Mouse (Mus musculus) mesoderm, embryonic 11.5 days (tissue): ENCODE results near the gene Fam196b.
A peak's percentile ranks its signal among the peaks of the same experiment; 100 is the strongest.

Experiments
- DNase-seq: peaks from one replicate; pipeline ENCODE4 v3.0.0-alpha.2; 2012; ENCODE audit warnings: low read depth, low spot score

Fam196b gene

DNA sequence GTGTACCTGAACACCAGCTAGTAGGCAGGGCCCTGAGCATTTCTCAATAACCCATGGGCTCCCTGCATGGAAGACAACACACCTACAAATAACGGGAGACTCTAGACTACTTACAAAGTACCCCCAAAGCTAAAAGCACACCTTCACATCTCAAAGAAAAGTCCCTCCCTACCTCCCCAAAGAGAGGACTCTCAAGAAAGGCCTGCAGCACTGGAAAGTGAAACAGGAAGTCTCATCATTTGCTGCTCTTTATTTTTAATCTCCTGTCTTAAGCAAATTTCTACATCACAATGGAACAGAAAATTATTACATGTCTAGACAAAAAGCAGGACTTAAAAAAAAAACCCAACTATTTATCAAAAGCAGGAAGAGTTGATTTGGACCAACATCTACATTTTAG lies 90.7 kb downstream of the Fam196b start:
- DNase-seq, result no peak

GRCm38 (mm10) chr11:34406309-34406708 lies 91.7 kb downstream of the Fam196b start:
- DNase-seq, result peak; percentile 23

GRCm38 (mm10) chr11:34406850-34407249 lies 92.2 kb downstream of the Fam196b start:
- DNase-seq, result no peak

DNA sequence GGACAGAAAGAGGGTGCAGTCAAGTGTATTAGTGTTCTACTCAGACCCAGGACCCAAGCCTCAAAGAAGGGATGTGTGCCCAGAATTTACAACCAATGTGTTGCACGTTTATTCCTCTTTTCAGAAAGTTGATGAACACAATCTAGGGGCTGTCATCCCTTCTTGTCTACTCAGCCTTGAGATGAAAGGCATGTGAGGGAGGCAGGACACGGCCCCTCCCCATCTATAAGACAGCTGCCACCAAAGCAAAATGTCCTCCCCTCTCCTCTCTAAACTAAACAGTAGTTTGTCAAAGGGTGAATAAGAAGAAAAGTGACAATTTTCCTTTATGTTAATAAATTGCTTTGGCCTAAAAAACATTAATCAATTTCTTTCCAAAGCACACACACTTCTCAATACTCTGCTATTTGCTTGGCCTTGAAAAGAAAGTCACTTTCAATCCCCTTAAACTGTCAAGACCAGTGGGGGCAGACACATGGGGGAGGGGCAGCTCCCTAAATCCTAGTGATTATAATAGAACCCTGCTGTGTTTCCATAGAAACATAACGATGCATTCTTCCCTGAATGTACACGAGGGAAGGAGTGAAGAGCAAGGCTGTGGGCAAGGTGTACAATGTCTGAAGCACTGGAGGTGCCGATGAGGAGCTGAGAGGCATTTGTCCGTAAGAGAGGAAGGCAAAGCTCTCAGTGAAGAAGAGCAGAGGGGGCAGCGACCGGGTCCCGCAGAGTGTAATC lies 101.4 kb downstream of the Fam196b start:
- DNase-seq, result peak; percentile 69

DNA sequence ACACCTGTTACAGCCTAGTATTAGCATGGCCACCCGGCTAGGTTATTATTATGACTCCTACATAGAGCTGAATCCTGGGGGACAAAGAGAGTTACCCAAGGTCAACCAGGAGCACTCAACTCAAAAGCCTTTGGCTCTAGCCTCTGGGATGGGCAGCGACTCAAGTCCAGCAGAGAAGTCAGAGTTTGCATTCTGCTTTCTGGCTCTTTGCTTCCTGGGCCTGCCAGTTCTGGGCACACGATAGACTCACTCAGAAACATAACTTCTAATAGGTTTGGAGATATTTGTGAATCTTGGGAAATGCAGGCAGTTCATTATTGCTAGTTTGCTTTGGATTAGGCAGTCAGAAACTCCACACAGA lies 102.0 kb downstream of the Fam196b start:
- DNase-seq, result no peak

DNA sequence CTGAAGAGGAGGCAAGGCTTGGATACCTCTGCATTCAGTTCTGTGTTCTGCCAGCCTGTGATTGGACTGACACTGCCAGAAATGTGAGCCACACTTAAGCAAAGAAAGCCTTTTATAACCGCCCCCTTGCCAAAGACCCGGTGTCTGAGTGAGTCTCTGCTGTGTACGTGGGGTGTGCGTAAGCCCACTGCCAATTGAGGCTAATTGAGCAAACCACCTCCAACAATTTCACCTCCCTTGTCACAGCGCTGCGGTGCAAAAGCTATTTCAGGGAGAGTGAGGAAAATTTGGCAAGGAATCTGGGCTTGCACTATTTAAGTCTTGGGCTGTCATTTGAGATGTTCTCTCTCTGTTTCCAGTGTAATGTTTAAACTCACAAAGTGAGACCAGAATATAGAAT lies 106.4 kb downstream of the Fam196b start:
- no peak for DNase-seq

DNA sequence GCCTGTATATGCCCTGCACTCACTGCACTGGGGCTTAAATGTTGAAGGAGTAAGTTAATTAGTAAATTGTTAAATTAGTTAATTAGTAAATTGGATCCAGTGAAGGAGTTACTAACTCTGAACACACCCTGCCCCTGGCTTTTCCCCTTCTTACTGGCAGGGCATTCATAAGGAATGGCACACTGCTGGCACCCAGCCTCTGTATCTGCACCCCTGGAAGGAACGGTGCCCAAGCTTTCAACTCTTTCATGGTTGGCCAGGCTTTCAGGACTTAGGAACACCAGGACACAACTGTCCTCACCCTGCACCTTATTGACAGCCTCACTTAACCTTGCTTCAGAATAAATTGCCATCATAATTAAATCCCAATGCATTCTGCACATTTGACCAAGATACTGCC lies 109.9 kb downstream of the Fam196b start:
- no peak for DNase-seq

DNA sequence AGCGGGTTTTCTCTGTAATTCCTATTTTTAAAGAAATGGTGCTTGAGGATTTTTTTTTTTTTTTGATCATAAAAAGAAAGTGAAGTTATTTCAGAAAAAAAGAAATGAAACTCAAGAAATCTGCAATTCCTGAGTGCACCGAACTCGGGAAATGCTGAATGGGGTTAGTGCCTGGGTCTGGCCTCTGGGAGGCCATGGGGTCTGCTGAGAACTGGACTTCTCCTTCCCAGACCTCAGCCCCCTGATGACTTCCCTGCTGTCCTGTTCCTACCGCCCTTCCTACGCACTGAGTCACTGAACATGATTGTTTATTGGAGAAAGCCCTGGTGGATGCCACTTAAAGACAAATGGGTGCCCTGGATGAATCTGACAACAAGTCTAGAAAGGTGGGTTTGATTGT lies 112.6 kb downstream of the Fam196b start:
- DNase-seq, result no peak

- no peak for DNase-seq
Measured at GRCm38 (mm10) chr11:34430940-34431339, 116.3 kb downstream of the Fam196b start.

DNA sequence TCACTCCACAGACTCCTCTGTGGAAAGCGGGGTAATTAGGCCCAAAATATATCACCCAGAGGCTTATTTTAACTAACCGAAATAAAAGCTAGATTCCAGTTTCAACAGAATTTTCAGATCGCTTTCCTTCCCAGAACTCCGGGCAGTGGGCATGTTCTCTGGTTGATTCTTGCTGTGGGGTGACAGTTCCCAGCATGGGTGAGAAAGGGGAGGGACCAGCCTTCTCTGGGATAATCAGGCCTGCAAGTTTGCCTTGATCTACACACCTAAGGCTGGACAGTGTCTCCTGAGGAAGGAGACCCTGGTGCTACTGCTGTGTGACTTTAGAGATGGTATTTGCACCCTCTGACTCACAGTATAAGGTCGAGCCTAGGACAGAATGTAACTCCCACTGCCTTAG lies 116.7 kb downstream of the Fam196b start:
- no peak for DNase-seq

- DNase-seq, result peak; percentile 55
Measured at GRCm38 (mm10) chr11:34431978-34432377, 117.4 kb downstream of the Fam196b start.

- DNase-seq, result no peak
Measured at GRCm38 (mm10) chr11:34437446-34437845, 122.8 kb downstream of the Fam196b start.

DNA sequence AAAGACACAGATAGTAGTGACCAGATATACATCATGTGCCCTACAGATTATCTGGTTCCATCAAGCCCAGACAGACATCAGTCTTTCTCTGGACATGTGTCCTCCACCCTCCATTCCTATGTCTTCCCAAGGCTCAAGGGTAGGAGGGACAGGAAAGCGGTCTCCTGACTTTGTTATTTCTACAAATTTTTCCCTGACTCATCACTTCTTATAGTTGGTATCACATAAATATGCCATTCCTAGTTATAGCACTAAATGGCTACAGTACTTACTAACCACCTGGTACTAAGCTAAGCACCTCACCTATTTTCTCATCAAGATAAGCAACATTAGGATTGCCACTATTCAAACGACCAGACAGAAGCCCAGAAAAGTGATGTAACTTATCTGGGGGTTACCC lies 123.8 kb downstream of the Fam196b start:
- no peak for DNase-seq

GRCm38 (mm10) chr11:34447891-34448290 lies 133.3 kb downstream of the Fam196b start:
- peak; percentile 85 for DNase-seq

GRCm38 (mm10) chr11:34449944-34450343 lies 135.3 kb downstream of the Fam196b start:
- no peak for DNase-seq

DNA sequence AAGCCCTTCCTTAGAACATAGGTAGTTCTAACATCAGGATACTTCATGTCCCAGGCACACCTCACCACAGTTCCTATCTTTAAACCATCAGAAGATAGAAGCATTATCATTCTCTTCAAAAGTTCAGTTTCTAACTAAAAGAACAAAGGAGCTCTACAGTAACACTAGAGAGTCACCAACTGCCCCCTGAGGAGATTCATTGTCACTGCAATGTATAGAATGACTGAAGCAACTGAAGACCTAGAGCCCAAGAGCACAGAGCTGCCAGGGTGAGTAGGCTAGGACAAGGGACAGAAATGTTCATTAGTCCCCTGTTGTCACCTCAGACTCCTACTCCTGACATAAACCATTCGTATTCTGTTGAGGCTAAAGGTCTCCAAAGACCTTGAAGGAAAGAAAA lies 152.4 kb downstream of the Fam196b start:
- DNase-seq, result no peak

- DNase-seq, result no peak
Measured at GRCm38 (mm10) chr11:34468571-34468970, 153.9 kb downstream of the Fam196b start.

DNA sequence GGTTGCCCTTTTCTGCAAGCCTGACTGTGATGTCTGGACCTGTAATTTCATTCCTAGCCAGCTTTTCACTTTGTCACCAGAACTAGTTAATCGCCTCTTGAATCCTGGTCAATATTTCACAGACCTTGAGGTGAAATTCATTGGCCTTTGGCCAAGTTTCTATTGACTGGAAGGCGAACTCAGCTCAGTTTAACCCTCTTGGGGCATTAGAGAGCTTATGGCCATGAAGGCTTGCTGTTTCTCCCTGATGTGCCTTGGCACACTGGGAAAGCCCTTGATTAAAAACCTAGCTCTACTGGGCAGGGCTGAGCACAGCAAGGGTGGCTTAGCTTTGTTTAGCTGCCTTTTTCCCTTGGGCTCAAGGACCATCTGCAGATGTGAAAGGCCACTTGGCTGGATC lies 155.2 kb downstream of the Fam196b start:
- no peak for DNase-seq
